Mouse (Mus musculus) hindbrain, embryonic 15.5 days (tissue): Measurements from ENCODE around the gene Gm266. TPM values are rescaled to one million over a fixed set of nuclear protein-coding genes. Genes with fewer than 3 reads are reported as not detected.
"Not testable (repeated sequence)": the region's sequence is repeated elsewhere in the genome, so short reads cannot be mapped to it uniquely, and the experiment has no call there.

ENCODE experiments used
- ATAC-seq: fragments of 200-750 bp; cut with Nextera tagmentation; 2 replicates; pipeline ENCODE4 v1.8.0; 2017; ENCODE audit warnings: low read depth, moderate number of reproducible peaks, moderate TSS enrichment; ENCODE audit not compliant: low FRiP score
- H3K27ac ChIP-seq: fragments of 300-500 bp; sonication (generic); replicated peaks from 2 replicates; pipeline ENCODE4 v1.5.1; 2015; ENCODE audit warnings: mild to moderate bottlenecking, inconsistent platforms
- H3K27me3 ChIP-seq: fragments of 300-500 bp; sonication (generic); 2 replicates; pipeline ENCODE4 v1.6.1; 2015; ENCODE audit warnings: control low read depth, inconsistent platforms
- H3K36me3 ChIP-seq: fragments of 300-500 bp; sonication (generic); 2 replicates; pipeline ENCODE4 v1.6.1; 2015; ENCODE audit warnings: control low read depth, inconsistent platforms
- H3K4me1 ChIP-seq: fragments of 300-500 bp; sonication (generic); replicated peaks from 2 replicates; pipeline ENCODE4 v1.6.1; 2015; ENCODE audit warnings: control low read depth, inconsistent platforms
- H3K4me2 ChIP-seq: fragments of 300-500 bp; sonication (generic); 2 replicates; pipeline ENCODE4 v1.6.1; 2015; ENCODE audit warnings: moderate library complexity, mild to moderate bottlenecking, inconsistent platforms
- H3K4me3 ChIP-seq: fragments of 300-500 bp; sonication (generic); 2 replicates; pipeline ENCODE4 v1.5.1; 2015; ENCODE audit warnings: mild to moderate bottlenecking, inconsistent platforms
- H3K9ac ChIP-seq: fragments of 300-500 bp; sonication (generic); 2 replicates; pipeline ENCODE4 v1.6.1; 2015; ENCODE audit warnings: inconsistent platforms
- H3K9me3 ChIP-seq: fragments of 300-500 bp; sonication (generic); 2 replicates; pipeline ENCODE4 v1.6.1; 2016; ENCODE audit warnings: control low read depth, inconsistent platforms
- WGBS: fragments of 180-500 bp; shearing (Covaris S2); methylation state at CpG from one replicate; pipeline ENCODE4 v1.1.7; 2015; 5-methylcytosine and 5-hydroxymethylcytosine counted together
- polyA plus RNA-seq: library from polyadenylated mRNA; unstranded; fragments of >200 nt; fragmentation: Nextera tagmentation; extraction: Ambion mirVana; gene quantifications from 2 replicates; pipeline ENCODE4 v1.2.1, GENCODE M21; 2015

Gene Gm266
- polyA plus RNA-seq, 1 experiment from 2014 or later: 3.4 TPM

DNA sequence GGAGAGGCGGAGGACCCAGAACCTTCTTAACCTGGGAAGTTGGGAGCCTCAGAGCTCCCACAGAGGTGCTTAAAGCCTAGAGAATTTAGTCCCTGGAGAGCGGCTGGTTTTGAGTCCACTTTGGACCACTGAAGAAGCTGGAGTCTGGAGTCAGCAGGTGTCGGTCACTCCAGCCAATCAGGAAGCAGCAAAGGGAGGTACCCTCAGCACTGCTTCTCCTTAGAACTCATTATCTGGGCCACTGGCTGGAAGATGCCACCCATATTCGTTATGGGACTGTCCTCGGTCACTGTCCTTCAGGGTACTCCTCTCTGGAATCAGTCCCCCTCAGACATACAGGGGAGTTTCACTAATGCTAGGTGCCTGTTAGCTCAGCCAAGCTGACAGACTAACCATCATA is 30.3 kb upstream of the Gm266 start:
- ATAC-seq: no peak
- H3K27me3 ChIP-seq: no peaks in the 10 kb centered on the region
- no peak overlapping the region for H3K9ac ChIP-seq
- no peak overlapping the region for H3K4me2 ChIP-seq
- H3K4me1 ChIP-seq: peaks cover 8% of the 10 kb centered on the region; the same call in 1 of the 2 replicates
- H3K4me3 ChIP-seq: no peak overlapping the region
- no peak overlapping the region for H3K27ac ChIP-seq
- H3K36me3 ChIP-seq: no peaks in the 10 kb centered on the region
- H3K9me3 ChIP-seq: no peaks in the 10 kb centered on the region
- 89% methylated on average over 5 of the region's 5 CpGs for WGBS

DNA sequence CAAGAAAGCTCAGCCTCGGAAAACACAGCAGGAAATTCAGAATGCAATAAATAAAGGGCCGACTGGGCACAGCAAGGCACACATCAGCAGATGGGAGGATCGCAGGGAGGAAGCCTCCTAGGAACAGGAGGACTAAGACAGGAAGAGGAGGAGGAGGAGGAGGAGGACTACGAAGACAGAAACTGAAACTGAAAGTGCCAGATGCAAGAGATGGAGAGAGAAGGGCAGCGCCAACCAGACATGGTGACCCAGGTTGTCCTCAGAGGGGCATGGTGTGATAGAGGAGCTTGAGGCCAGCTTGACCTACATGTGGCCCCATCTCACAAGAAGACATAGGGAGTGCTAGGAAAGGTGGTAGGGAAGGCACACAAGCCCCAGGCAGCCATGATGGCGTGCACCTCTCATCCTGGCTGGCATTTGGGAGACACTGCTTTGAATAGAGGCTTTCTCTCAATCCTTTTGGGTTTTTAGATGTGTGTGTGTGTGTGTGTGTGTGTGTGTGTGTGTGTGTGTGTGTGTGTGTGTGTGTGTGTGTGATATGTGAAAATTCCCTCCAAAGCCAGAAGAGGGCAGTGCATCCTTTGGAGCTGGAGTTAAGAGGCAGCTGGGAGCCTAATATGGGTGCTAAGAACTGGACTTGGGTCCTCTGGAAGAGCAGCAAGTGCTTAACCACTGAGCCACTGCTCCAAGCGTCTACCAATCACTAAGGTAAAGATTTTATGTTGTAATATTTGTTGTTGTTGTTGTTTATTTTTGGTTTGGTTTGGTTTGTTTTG is 29.4 kb upstream of the Gm266 start:
- H3K4me1 ChIP-seq: peaks cover 8% of the 10 kb centered on the region; the same call in 1 of the 2 replicates
- H3K36me3 ChIP-seq: no peaks in the 10 kb centered on the region
- WGBS: 71% methylated on average over 7 of the region's 7 CpGs
- no peak for ATAC-seq
- no peaks in the 10 kb centered on the region for H3K9me3 ChIP-seq
- H3K9ac ChIP-seq: no peak overlapping the region
- H3K4me3 ChIP-seq: no peak overlapping the region
- no peak overlapping the region for H3K4me2 ChIP-seq
- H3K27me3 ChIP-seq: no peaks in the 10 kb centered on the region
- H3K27ac ChIP-seq: peak overlapping the region; percentile 75

DNA sequence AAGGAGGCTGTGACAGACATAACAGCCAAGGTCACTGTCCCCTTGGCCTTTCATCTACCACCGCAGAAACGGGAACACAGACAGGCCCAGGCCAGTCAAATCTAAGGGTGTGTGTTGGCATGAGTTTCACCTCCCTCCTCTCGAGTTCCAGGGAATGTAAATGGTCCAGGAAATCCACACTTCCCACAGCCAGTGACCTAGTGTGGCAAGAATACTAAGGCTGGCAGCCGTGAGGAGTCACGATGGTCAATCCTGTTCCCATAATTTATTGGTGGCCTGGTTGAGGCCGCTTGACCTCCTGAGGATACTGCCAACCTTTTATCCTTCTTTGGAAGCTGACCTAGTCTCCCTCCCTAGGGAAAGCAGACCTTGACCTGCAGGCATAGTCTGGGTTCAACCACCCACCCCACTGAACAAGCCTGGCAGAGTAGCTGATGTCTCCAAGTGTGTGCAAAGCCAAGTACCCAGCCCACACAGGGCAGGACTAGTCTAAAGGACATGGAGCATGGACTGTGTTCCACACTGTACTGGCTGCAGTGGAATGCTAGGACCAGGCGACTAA is 28.7 kb upstream of the Gm266 start:
- H3K4me1 ChIP-seq: peaks cover 8% of the 10 kb centered on the region; the same call in 1 of the 2 replicates
- H3K9me3 ChIP-seq: no peaks in the 10 kb centered on the region
- 65% methylated on average over 7 of the region's 7 CpGs for WGBS
- no peaks in the 10 kb centered on the region for H3K36me3 ChIP-seq
- ATAC-seq: peak; percentile 70; the same call in 1 of the 2 replicates
- no peak overlapping the region for H3K4me2 ChIP-seq
- H3K27me3 ChIP-seq: no peaks in the 10 kb centered on the region
- peak overlapping the region; percentile 75 for H3K27ac ChIP-seq
- no peak overlapping the region for H3K9ac ChIP-seq
- H3K4me3 ChIP-seq: no peak overlapping the region

DNA sequence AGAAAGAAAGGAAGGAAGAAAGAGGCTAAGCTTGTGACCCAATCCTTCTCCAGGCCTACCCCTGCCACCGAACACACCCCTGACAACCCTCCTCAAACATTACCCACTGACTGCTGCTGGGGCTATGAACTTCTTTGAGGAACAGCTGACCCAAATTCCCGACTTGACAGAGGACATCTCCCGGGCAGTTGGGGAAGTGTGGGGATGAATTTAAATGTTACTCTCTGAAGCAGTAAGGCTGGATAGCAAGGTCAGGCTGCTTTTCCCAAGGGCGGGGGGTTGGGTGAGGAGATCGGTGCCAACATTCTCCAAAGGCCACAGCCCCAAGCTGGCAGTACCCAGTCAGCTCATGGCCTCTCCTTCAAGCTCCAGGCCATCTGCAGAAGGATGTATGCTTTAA is 28.1 kb upstream of the Gm266 start:
- no peaks in the 10 kb centered on the region for H3K9me3 ChIP-seq
- peaks cover 8% of the 10 kb centered on the region; the same call in 1 of the 2 replicates for H3K4me1 ChIP-seq
- H3K4me3 ChIP-seq: no peak overlapping the region
- H3K4me2 ChIP-seq: no peak overlapping the region
- no peaks in the 10 kb centered on the region for H3K27me3 ChIP-seq
- H3K9ac ChIP-seq: no peak overlapping the region
- peak; percentile 88 for ATAC-seq
- H3K36me3 ChIP-seq: no peaks in the 10 kb centered on the region
- WGBS: 47% methylated on average over 5 of the region's 5 CpGs
- peak overlapping the region; percentile 75 for H3K27ac ChIP-seq

DNA sequence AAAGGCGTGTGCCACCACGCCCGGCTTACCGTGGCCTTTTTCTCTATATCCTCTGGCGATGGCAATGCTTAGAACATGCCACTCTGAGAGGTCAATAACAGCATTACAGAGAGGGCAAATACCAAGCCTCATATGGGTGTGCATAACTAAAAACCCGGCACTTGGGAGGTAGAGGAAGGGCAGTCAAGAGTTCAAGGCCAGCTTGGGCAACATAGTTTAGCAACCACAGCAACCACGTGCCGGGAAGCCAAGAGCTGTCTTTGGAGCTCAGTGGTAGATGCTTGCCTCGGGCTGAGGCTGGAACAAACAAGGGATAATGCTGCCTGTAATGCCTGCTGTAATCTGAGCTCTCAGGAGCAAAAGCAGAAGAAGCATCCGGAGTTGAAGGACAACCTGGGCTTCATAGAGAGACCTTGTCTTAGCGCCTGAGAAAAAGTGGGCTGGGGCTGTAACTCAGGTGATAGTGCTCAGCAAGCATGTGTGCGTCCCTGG is 27.0 kb upstream of the Gm266 start:
- no peak overlapping the region for H3K4me2 ChIP-seq
- no peak for ATAC-seq
- whole genome bisulfite sequencing: 91% methylated on average over 12 of the region's 12 CpGs

DNA sequence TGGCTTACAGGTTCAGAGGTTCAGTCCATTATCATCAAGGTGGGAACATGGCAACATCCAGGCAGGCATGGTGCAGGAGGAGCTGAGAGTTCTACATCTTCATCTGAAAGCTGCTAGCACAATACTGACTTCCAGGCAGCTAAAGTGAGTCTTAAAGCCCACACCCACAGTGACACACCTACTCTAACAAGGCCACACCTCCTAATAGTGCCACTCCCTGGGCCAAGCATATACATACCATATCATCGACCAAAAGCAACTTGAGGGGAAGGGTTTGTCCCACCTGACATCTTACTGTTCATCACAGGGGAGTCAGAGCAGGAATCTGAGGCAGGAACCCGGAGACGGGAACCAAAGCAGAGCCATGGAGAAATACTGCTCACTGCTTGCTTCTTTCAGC is 22.8 kb upstream of the Gm266 start:
- WGBS: 79% methylated on average over 3 of the region's 3 CpGs
- not testable (repeated sequence) for H3K4me2 ChIP-seq, H3K4me3 ChIP-seq, H3K27me3 ChIP-seq, H3K36me3 ChIP-seq, ATAC-seq, H3K27ac ChIP-seq, H3K9ac ChIP-seq, H3K9me3 ChIP-seq, H3K4me1 ChIP-seq

More for the DNA sequence above, 27.0 kb upstream of the Gm266 start:
- Histone ChIP-seq H3K4me3 (no peak overlapping the region), H3K27me3 (no peaks in the 10 kb centered on the region), H3K36me3 (no peaks in the 10 kb centered on the region), H3K9ac (no peak overlapping the region), H3K9me3 (no peaks in the 10 kb centered on the region), H3K4me1 (peaks cover 8% of the 10 kb centered on the region; the same call in 1 of the 2 replicates), H3K27ac (no peak overlapping the region)

DNA sequence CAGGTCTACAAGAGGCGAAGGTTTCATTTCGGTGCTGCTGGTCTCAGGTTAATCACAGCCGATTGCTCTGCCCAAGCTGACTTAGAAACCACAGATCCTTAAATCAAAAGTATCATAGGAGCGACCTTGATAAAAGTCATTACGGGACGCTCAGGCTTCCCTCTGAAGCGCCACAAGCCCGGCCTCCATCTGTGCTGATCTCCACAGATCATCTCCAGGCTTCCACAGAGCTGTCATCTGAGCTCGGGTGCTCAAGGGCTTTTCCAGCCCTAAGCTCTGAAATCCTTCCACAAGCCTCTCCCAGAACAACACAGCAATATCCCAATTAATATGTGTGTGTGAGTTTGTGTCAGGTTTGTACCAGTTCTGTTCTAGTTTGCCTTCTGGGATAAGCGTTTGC is 22.3 kb upstream of the Gm266 start:
- 91% methylated on average over 10 of the region's 10 CpGs for WGBS
- Histone ChIP-seq H3K4me2 (no peak overlapping the region), H3K9me3 (no peaks in the 10 kb centered on the region), H3K27ac (no peak overlapping the region), H3K9ac (no peak overlapping the region), H3K4me3 (no peak overlapping the region), H3K4me1 (peaks cover 10% of the 10 kb centered on the region), H3K27me3 (no peaks in the 10 kb centered on the region), H3K36me3 (no peaks in the 10 kb centered on the region)
- ATAC-seq: no peak

DNA sequence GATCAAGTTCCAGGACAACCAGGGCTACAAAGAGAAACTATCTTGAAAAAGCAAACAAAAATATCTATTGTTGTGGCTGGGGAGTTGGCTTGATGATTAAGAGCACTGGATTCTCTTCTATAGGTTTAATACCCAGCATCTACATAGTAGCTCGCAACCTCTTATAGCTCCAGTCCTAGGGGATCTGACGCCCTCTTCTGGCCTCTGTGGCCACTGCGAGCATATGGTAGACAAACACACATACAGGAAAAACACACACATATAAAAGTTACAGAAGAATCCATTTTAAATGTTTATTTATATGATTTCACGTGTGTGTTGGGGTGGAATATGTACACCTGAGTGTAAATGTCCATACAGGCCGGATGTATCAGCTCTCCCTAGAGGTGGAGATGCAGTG is 21.4 kb upstream of the Gm266 start:
- Histone ChIP-seq H3K9me3 (no peaks in the 10 kb centered on the region; the same call in 1 of the 2 replicates), H3K4me3 (no peak overlapping the region), H3K4me2 (no peak overlapping the region), H3K9ac (no peak overlapping the region), H3K27ac (no peak overlapping the region), H3K36me3 (no peaks in the 10 kb centered on the region), H3K4me1 (peaks cover 10% of the 10 kb centered on the region), H3K27me3 (no peaks in the 10 kb centered on the region)
- 63% methylated on average over 5 of the region's 5 CpGs for WGBS
- no peak for ATAC-seq

DNA sequence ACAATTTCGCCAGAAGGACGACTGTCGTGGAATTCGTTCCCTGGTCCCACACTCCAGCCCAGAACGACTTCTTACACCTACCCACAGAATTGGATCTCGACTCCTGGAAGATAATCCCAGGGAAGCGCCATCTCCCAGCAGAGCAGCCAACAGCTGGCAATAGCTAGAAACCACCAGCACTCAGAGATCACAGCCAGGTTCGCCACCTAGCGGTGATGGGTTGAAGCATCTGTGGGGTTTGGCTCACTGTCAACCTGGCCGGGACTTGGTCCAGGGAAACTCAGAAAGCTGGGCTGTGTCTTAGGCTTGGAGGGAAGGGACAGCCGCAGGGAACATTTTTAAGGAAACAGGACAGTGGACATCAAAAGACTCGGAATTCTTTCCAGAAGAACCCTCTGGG is 19.3 kb upstream of the Gm266 start:
- H3K9me3 ChIP-seq: no peaks in the 10 kb centered on the region; the same call in 1 of the 2 replicates
- 3% methylated on average over 12 of the region's 12 CpGs for WGBS
- H3K36me3 ChIP-seq: no peaks in the 10 kb centered on the region
- H3K9ac ChIP-seq: peak overlapping the region; percentile 25; the same call in 1 of the 2 replicates
- no peaks in the 10 kb centered on the region for H3K27me3 ChIP-seq
- H3K4me3 ChIP-seq: peak overlapping the region; percentile 39
- peak overlapping the region; percentile 57 for H3K27ac ChIP-seq
- peak overlapping the region; percentile 57 for H3K4me2 ChIP-seq
- peak; percentile 90 for ATAC-seq
- H3K4me1 ChIP-seq: peaks cover 18% of the 10 kb centered on the region

DNA sequence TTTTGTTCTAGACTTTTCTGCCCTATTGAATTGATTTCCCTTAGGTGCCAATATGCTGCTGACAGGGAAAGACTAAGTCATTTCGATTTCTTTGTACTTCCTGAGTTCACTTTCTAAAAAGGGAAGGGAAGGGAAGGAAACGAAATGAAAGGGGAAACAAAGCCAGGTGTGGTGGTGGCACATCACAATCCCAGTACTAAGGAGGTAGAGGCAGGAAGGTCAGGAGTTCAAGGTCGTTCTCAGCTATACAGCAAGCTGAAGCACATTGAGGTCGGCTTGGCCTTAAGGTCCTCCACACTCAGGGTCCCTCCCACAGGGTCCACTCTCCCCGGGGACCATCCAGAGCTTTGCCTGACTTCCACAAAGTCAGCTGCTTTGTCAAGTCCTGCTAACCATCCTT is 17.9 kb upstream of the Gm266 start:
- no peak overlapping the region for H3K4me3 ChIP-seq
- ATAC-seq: no peak

DNA sequence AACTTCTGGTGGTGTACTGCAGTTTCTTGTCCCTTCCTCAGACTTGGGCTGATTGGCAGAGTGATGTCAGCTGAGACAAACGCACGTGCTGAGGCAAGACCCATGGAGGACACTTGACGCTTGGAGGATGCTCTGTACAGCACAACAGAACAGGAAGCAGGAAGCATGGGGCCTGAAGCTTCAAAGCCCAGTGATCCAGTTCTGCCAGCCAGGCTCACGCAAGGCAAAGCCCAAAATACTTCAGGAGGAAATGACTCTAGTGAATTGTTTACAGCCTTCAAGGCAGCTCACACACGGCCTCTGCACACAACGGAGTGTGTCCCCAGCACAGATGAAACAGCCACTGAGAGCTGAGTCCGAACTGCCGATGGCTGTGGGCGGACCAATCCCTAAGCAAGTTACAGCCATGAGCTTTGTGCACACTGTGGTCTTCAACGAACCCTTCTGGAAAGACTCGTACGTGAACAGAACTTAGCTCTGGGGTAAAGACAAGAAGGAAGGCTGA is 17.5 kb upstream of the Gm266 start:
- WGBS: 87% methylated on average over 12 of the region's 12 CpGs

More for the DNA sequence above, 17.9 kb upstream of the Gm266 start:
- Histone ChIP-seq H3K36me3 (no peaks in the 10 kb centered on the region), H3K4me1 (peaks cover 18% of the 10 kb centered on the region), H3K27ac (no peak overlapping the region), H3K9me3 (no peaks in the 10 kb centered on the region; the same call in 1 of the 2 replicates), H3K9ac (no peak overlapping the region), H3K27me3 (no peaks in the 10 kb centered on the region), H3K4me2 (no peak overlapping the region)
- WGBS: 83% methylated on average over 5 of the region's 5 CpGs

DNA sequence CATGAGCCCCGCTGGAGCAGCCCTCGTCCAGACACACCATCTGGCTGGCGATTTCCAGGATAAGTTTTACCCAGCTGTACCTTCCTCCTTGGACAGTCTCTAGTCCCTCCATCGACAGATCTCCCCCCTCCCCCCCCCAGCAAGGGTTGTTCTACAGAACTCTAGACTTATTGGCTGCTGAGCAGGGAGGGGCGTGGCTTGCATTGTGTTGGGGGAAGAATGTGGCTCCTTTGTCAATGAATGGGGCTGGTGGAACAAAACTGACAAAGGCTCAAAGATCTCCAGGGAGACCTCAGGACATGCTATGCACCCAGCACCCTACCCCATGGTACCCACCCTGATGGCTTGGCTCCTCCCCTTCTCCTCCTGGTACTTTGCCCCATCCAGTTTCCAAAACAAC is 15.1 kb upstream of the Gm266 start:
- H3K36me3 ChIP-seq: no peaks in the 10 kb centered on the region
- H3K9ac ChIP-seq: no peak overlapping the region
- H3K27me3 ChIP-seq: no peaks in the 10 kb centered on the region
- H3K4me2 ChIP-seq: peak overlapping the region; percentile 33
- 7% methylated on average over 5 of the region's 5 CpGs for WGBS
- H3K4me3 ChIP-seq: no peak overlapping the region
- H3K27ac ChIP-seq: peak overlapping the region; percentile 77
- peaks cover 18% of the 10 kb centered on the region for H3K4me1 ChIP-seq
- no peaks in the 10 kb centered on the region; the same call in 1 of the 2 replicates for H3K9me3 ChIP-seq
- peak; percentile 59; the same call in 1 of the 2 replicates for ATAC-seq

More for the DNA sequence above, 17.5 kb upstream of the Gm266 start:
- no peak overlapping the region for H3K27ac ChIP-seq
- no peak overlapping the region for H3K4me3 ChIP-seq
- H3K9ac ChIP-seq: no peak overlapping the region
- no peaks in the 10 kb centered on the region for H3K27me3 ChIP-seq
- H3K4me1 ChIP-seq: peaks cover 18% of the 10 kb centered on the region
- ATAC-seq: no peak
- no peak overlapping the region for H3K4me2 ChIP-seq
- no peaks in the 10 kb centered on the region for H3K36me3 ChIP-seq
- H3K9me3 ChIP-seq: no peaks in the 10 kb centered on the region; the same call in 1 of the 2 replicates
